Mouse (Mus musculus): ENCODE results near the gene Ndufs2. TPM values are rescaled to one million over a fixed set of nuclear protein-coding genes. Genes with fewer than 3 reads are reported as not detected.
A peak's percentile ranks its signal among the peaks of the same experiment; 100 is the strongest.

The Ndufs2 gene
- total RNA-seq (2014; rRNA removed) (224 and 230 TPM in 2 replicates), polyA plus RNA-seq (2015; fragmentation: Nextera tagmentation; extraction: Ambion mirVana) (221 and 244 TPM in 2 replicates)

- peak; percentile 59 for DNase-seq (ENCODE audit: low spot score)
- no peak for TF ChIP-seq CTCF (IDR thresholded peaks at IDR 0.05)
- 8% methylated on average over 26 of the region's 26 CpGs for WGBS
Measured at GRCm38 (mm10) chr1:171250680-171251593, at the start of gene Ndufs2. Ndufs2 (minus strand) TSS chr1:171251388.

GRCm38 (mm10) chr1:171298226-171298625 is 47.0 kb upstream of the Ndufs2 start:
- H3K9ac ChIP-seq (replicated peaks; ENCODE audit: low read length, poor library complexity, severe bottlenecking), result no peak overlapping the region
- no peak overlapping the region for H3K4me2 ChIP-seq (ENCODE audit: low read depth, low read length, poor library complexity, severe bottlenecking)
- H3K9me3 ChIP-seq (ENCODE audit: low read length), result no peaks in the 10 kb centered on the region
- no peaks in the 10 kb centered on the region for H3K36me3 ChIP-seq (ENCODE audit: insufficient read depth, low read length)
- no peak for TF ChIP-seq CTCF (IDR thresholded peaks at IDR 0.05)
- no peak for ATAC-seq (ENCODE audit: low FRiP score)
- no peak overlapping the region for H3K4me3 ChIP-seq (ENCODE audit: low read depth, low read length)
- H3K27me3 ChIP-seq (ENCODE audit: insufficient read depth, low read length), result peaks cover 12% of the 10 kb centered on the region
- no peak overlapping the region for H3K27ac ChIP-seq (ENCODE audit: low read depth, low read length)
- H3K4me1 ChIP-seq (ENCODE audit: insufficient read depth, low read length), result no peaks in the 10 kb centered on the region
- DNase-seq (ENCODE audit: low spot score), result no peak
- WGBS, result 70% methylated on average over 3 of the region's 3 CpGs

More at GRCm38 (mm10) chr1:171250680-171251593, at the start of gene Ndufs2:
- peak within 1 kb of the TSS; percentile 26; the same call in 1 of the 2 replicates for H3K27ac ChIP-seq (ENCODE audit: low read depth, low read length)
- H3K4me3 ChIP-seq (ENCODE audit: low read depth, low read length), result peak within 1 kb of the TSS; percentile 31
- H3K4me2 ChIP-seq (ENCODE audit: low read depth, low read length, poor library complexity, severe bottlenecking), result peak within 1 kb of the TSS; percentile 57
- peak within 1 kb of the TSS; percentile 33 for H3K9ac ChIP-seq (replicated peaks; ENCODE audit: low read length, poor library complexity, severe bottlenecking)
- H3K27me3 ChIP-seq (ENCODE audit: insufficient read depth, low read length), result no peaks in the 10 kb centered on the region
- no peaks in the 10 kb centered on the region for H3K9me3 ChIP-seq (ENCODE audit: low read length)
- ATAC-seq (ENCODE audit: low FRiP score), result peak; percentile 13; the same call in 1 of the 2 replicates
- no peaks in the 10 kb centered on the region for H3K36me3 ChIP-seq (ENCODE audit: insufficient read depth, low read length)
- peaks cover 9% of the 10 kb centered on the region; the same call in 1 of the 2 replicates for H3K4me1 ChIP-seq (ENCODE audit: insufficient read depth, low read length)

DNA sequence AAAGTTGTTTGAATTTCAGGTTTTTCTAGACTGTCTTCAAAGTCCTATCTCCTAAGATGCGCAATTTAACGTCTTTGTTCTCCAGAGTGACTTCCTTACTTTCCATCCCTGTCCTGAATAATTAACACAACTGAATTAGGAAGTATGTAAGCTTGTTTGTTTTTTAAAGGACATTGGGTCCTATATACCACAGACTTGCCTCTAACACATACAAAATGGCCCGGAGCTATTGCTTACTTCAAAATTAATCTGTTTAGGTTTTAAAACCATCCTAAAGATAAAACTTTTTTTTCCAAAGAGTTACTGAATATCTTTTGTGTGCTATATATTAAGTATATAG is 43.8 kb upstream of the Ndufs2 start:
- H3K4me2 ChIP-seq (ENCODE audit: low read depth, low read length, poor library complexity, severe bottlenecking), result peak overlapping the region; percentile 68
- DNase-seq (ENCODE audit: low spot score), result no peak
- H3K27me3 ChIP-seq (ENCODE audit: insufficient read depth, low read length), result peaks cover 12% of the 10 kb centered on the region
- 16% methylated on average over 3 of the region's 3 CpGs for WGBS
- H3K27ac ChIP-seq (ENCODE audit: low read depth, low read length), result peak overlapping the region; percentile 93
- H3K4me3 ChIP-seq (ENCODE audit: low read depth, low read length), result peak overlapping the region; percentile 66
- peak overlapping the region; percentile 94 for H3K9ac ChIP-seq (replicated peaks; ENCODE audit: low read length, poor library complexity, severe bottlenecking)
- TF ChIP-seq CTCF (IDR thresholded peaks at IDR 0.05), result no peak
- peak; percentile 13; the same call in 1 of the 2 replicates for ATAC-seq (ENCODE audit: low FRiP score)
- no peaks in the 10 kb centered on the region for H3K36me3 ChIP-seq (ENCODE audit: insufficient read depth, low read length)
- no peaks in the 10 kb centered on the region for H3K4me1 ChIP-seq (ENCODE audit: insufficient read depth, low read length)
- no peaks in the 10 kb centered on the region for H3K9me3 ChIP-seq (ENCODE audit: low read length)

DNA sequence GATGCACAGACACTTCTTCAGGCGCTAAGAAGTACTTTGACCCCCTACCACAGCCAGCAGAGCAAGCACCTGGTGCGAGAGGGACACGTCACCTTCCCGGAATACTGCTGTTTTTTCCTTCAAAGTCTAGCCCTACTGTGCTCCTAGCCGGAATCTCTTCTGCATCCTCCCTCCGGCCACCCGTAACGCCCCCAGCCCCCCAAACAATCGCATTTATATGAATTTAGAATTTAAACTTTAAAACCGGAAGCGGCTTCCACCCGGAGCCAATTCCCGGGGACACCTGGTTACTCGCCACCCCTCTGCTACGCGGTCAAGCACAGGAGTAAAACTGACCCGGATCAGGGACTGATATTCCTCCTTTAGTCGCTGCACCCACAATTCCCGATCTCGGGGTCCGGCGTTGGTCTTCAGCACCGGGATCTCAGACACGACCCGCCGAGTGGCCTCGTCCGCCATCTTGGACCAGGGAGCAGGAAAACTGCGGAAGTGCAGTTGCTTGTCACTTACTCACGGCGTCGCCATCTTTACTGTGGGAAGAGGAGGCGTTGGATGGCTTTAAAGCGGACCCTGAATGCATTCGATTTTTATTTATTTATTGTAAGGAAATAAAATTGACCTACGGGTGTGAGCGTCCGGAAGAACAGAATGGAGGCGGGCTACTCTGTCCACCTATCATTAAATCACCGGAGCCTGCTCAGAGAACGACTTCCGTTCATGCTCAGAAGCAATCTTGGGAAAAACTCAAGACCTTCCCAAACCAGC is 43.3 kb upstream of the Ndufs2 start, which contains the start of gene Ufc1:
Gene Ufc1 (minus strand): TSS at position 727 of the 765 bp plus-strand sequence.
- peak within 1 kb of the TSS; percentile 66 for H3K4me3 ChIP-seq (ENCODE audit: low read depth, low read length)
- under 1% methylated on average over 42 of the region's 42 CpGs for WGBS

GRCm38 (mm10) chr1:171293906-171294297 is 42.7 kb upstream of the Ndufs2 start:
- 0 out of 2 replicates have a peak, but pooled peaks cover 5% of the 10 kb centered on the region for H3K36me3 ChIP-seq (ENCODE audit: insufficient read depth, low read length)
- TF ChIP-seq CTCF (IDR thresholded peaks at IDR 0.05), result no peak
- ATAC-seq (ENCODE audit: low FRiP score), result no peak
- no peaks in the 10 kb centered on the region for H3K4me1 ChIP-seq (ENCODE audit: insufficient read depth, low read length)
- H3K4me3 ChIP-seq (ENCODE audit: low read depth, low read length), result peak overlapping the region; percentile 66
- H3K27ac ChIP-seq (ENCODE audit: low read depth, low read length), result peak overlapping the region; percentile 93
- 43% methylated on average over 5 of the region's 5 CpGs for WGBS
- no peaks in the 10 kb centered on the region for H3K9me3 ChIP-seq (ENCODE audit: low read length)
- peak overlapping the region; percentile 94 for H3K9ac ChIP-seq (replicated peaks; ENCODE audit: low read length, poor library complexity, severe bottlenecking)
- H3K4me2 ChIP-seq (ENCODE audit: low read depth, low read length, poor library complexity, severe bottlenecking), result peak overlapping the region; percentile 68
- peaks cover 12% of the 10 kb centered on the region for H3K27me3 ChIP-seq (ENCODE audit: insufficient read depth, low read length)
- DNase-seq (ENCODE audit: low spot score), result no peak

More for the DNA sequence above, 43.3 kb upstream of the Ndufs2 start, which contains the start of gene Ufc1:
- peak; percentile 58 for TF ChIP-seq CTCF (IDR thresholded peaks at IDR 0.05)
- Histone ChIP-seq H3K36me3 (ENCODE audit: insufficient read depth, low read length) (no peaks in the 10 kb centered on the region), H3K9me3 (ENCODE audit: low read length) (no peaks in the 10 kb centered on the region), H3K27ac (ENCODE audit: low read depth, low read length) (peak within 1 kb of the TSS; percentile 93), H3K27me3 (ENCODE audit: insufficient read depth, low read length) (peaks cover 12% of the 10 kb centered on the region), H3K4me2 (ENCODE audit: low read depth, low read length, poor library complexity, severe bottlenecking) (peak within 1 kb of the TSS; percentile 68), H3K4me1 (ENCODE audit: insufficient read depth, low read length) (no peaks in the 10 kb centered on the region), H3K9ac (replicated peaks; ENCODE audit: low read length, poor library complexity, severe bottlenecking) (peak within 1 kb of the TSS; percentile 94)
- peak; percentile 95 for DNase-seq (ENCODE audit: low spot score)
- peak; percentile 75 for ATAC-seq (ENCODE audit: low FRiP score)

Data from midbrain, postnatal 0 days (tissue).